Mouse (Mus musculus) cerebellum, postnatal 4 days (tissue): ENCODE data around the gene Fancc.
"Not testable (repeated sequence)": the region's sequence is repeated elsewhere in the genome, so short reads cannot be mapped to it uniquely, and the experiment has no call there.

Source experiments
- DNase-seq, 2 experiments: peaks; one replicate each; pipeline ENCODE4 v3.0.0; 2022; ENCODE audit warnings: low spot score in 2 of 2, mixed read lengths in 1 of 2

Gene Fancc

GRCm38 (mm10) chr13:63317681-63318104 is 179.4 kb downstream of the Fancc start:
- DNase-seq = no peak

- no peak for DNase-seq
Measured at GRCm38 (mm10) chr13:63316407-63316806, 180.7 kb downstream of the Fancc start.

GRCm38 (mm10) chr13:63315777-63316176 is 181.3 kb downstream of the Fancc start:
- no peak for DNase-seq

- DNase-seq = not testable (repeated sequence)
Measured at GRCm38 (mm10) chr13:63315111-63315510, 182.0 kb downstream of the Fancc start.

- no peak for DNase-seq
Measured at GRCm38 (mm10) chr13:63314608-63314920, 182.5 kb downstream of the Fancc start.

- DNase-seq = no peak
Measured at GRCm38 (mm10) chr13:63313748-63314607, 183.1 kb downstream of the Fancc start.

GRCm38 (mm10) chr13:63313247-63313646 is 183.8 kb downstream of the Fancc start:
- DNase-seq = no peak

GRCm38 (mm10) chr13:63311156-63311555 is 185.9 kb downstream of the Fancc start:
- DNase-seq = no peak

- no peak for DNase-seq
Measured at GRCm38 (mm10) chr13:63309563-63309962, 187.5 kb downstream of the Fancc start.

- no peak for DNase-seq
Measured at GRCm38 (mm10) chr13:63306768-63307167, 190.3 kb downstream of the Fancc start.

- no peak for DNase-seq
Measured at GRCm38 (mm10) chr13:63305160-63306011, 191.7 kb downstream of the Fancc start.

- DNase-seq = no peak
Measured at GRCm38 (mm10) chr13:63304799-63305159, 192.3 kb downstream of the Fancc start.

- no peak for DNase-seq
Measured at GRCm38 (mm10) chr13:63304124-63304792, 192.8 kb downstream of the Fancc start.

GRCm38 (mm10) chr13:63302381-63302780 is 194.7 kb downstream of the Fancc start:
- DNase-seq = no peak

GRCm38 (mm10) chr13:63301764-63302209 is 195.3 kb downstream of the Fancc start:
- DNase-seq = no peak

- DNase-seq = no peak
Measured at GRCm38 (mm10) chr13:63300929-63301328, 196.1 kb downstream of the Fancc start.

- DNase-seq = no peak
Measured at GRCm38 (mm10) chr13:63298931-63299330, 198.1 kb downstream of the Fancc start.

- DNase-seq = no peak
Measured at GRCm38 (mm10) chr13:63297933-63298332, 199.1 kb downstream of the Fancc start.

GRCm38 (mm10) chr13:63297003-63297402 is 200.1 kb downstream of the Fancc start:
- DNase-seq = no peak

- no peak for DNase-seq
Measured at GRCm38 (mm10) chr13:63296300-63296699, 200.8 kb downstream of the Fancc start.

GRCm38 (mm10) chr13:63294359-63295193 is 202.5 kb downstream of the Fancc start:
- no peak for DNase-seq
